Mouse (Mus musculus) macrophage (primary cell): Measurements from ENCODE around the gene Tfcp2l1. TPM values are rescaled to one million over a fixed set of nuclear protein-coding genes. Genes with fewer than 3 reads are reported as not detected.

Source experiments
- H3K27ac ChIP-seq: fragments of 350-480 bp; formaldehyde crosslinking; 2 replicates; pipeline ENCODE4 v1.9.0; 2021
- H3K36me3 ChIP-seq: fragments of 350-480 bp; formaldehyde crosslinking; 2 replicates; pipeline ENCODE4 v1.9.0; 2021; ENCODE audit errors: inconsistent target
- H3K4me3 ChIP-seq: fragments of 350-480 bp; formaldehyde crosslinking; 2 replicates; pipeline ENCODE4 v1.9.0; 2021; ENCODE audit errors: inconsistent target
- H3K79me2 ChIP-seq: fragments of 350-480 bp; formaldehyde crosslinking; 2 replicates; pipeline ENCODE4 v1.9.0; 2021; ENCODE audit errors: inconsistent target
- WGBS: methylation state at CpG from one replicate; pipeline ENCODE4 v1.1.7; 2026; ENCODE audit warnings: inconsistent platforms; ENCODE audit not compliant: missing documents; 5-methylcytosine and 5-hydroxymethylcytosine counted together
- polyA plus RNA-seq: library from polyadenylated mRNA; stranded (reverse); fragments of 250-400 nt; gene quantifications from 3 replicates; pipeline ENCODE4 v1.2.4, GENCODE M21; 2018; ENCODE audit warnings: inconsistent platforms

The Tfcp2l1 gene
- polyA plus RNA-seq, 1 experiment from 2014 or later = 0.03 TPM

DNA sequence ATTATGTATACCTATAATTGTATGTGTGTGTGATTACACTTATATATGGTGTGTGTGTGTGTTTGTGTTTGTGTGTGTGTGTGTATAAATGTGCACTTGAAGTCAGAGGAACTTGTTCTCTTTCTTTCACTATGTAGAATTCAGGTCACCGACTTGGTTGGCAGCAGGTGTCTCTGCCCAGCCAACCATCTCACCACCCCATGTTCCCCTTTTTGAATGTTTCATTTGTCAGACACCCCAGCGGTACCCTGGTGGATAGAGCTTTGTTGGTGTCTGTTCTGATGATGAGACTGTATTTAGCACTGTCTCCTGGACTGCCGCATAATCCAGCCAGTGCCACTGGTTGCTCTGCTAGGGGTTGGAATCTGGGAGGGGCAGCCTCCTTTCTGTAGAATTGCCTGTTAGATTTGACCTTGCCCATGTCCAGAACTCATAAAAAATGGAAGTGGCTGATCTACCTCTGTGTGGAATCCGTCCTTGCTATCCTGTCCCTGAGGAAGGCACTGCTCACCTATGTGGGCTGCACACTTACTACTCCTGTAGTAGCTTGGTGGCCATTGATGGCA lies 5.8 kb downstream of the Tfcp2l1 start:
- Histone ChIP-seq H3K79me2 (no peaks in the 10 kb centered on the region), H3K27ac (no peak overlapping the region), H3K4me3 (no peak overlapping the region), H3K36me3 (no peaks in the 10 kb centered on the region)
- 50% methylated on average over 4 of the region's 4 CpGs for WGBS

DNA sequence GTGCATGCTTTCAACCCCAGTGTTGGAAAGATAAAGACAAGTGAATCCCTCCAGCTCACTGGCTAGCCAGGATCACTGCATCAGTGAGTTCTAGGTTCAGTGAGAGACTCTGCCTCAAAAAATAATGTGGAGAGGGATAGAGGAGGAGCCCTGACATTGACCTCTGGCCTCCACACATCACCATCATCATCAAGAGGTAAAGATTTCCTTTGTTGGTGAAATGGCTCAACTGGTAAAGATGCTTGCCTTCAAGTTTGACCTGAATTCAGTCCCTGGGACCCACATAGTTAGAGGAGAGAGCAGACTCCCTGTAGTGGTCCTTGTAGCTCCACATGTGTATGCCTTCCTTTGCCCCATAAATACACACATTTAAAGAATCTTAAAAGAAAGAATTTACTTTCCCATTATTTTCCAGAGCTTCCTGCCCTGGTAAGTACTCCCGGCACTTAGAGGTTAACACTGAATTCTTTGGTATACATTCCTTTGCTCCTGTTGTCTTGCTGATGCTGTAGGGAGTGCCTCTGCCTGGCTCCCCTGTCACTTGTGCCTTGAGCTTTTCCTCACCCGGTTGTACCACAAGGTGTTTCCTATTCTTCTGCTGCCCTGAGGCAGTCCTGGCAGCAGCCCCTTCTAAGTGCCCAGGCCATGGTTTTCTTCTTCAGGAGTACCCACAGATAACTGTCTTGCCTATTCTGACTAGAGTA lies 14.7 kb downstream of the Tfcp2l1 start:
- Histone ChIP-seq H3K4me3 (no peak overlapping the region), H3K36me3 (no peaks in the 10 kb centered on the region), H3K27ac (no peak overlapping the region), H3K79me2 (no peaks in the 10 kb centered on the region)
- 92% methylated on average over 2 of the region's 2 CpGs for WGBS

DNA sequence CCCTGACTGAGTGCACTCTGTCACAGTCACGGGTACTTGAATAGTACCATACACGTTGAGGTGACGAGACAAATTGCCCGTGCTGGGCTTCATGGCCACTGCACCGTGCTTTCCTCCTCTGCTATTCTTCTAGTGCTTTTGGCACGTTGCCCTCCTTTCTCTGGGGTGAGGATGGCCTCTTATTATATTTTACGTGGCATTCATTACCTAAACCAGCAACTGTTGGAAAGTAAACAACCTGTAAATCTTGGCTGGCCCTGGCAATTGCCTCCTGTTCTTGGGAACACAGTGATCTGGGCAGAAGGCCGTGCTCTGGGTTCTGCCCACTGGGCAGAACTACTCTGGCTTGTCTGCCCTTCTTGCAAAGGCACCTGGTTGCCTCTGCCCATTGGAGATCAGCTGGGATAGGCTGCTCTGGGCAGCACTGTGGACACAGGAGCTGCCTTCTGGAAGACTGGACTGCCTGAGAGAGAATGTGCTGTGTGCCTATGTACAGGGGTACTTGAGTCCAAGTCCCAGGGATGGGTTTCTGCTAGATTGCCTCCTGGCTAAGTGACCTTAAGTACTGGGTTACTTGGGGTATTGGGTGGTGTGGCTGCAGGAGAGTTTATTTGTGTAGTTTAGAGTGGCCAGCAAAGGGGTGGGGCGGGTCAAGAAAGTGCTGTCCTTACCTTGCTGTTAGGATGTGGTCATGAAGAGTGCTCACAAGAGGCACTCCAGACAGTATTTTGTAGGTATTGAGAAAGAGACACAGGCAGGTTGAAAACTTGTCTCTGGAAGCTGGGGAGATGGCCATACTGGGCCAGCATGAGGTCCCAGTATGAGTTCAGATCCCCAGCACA lies 15.6 kb downstream of the Tfcp2l1 start:
- Histone ChIP-seq H3K27ac (no peak overlapping the region), H3K36me3 (no peaks in the 10 kb centered on the region), H3K4me3 (no peak overlapping the region), H3K79me2 (no peaks in the 10 kb centered on the region)
- whole genome bisulfite sequencing = 88% methylated on average over 9 of the region's 9 CpGs

DNA sequence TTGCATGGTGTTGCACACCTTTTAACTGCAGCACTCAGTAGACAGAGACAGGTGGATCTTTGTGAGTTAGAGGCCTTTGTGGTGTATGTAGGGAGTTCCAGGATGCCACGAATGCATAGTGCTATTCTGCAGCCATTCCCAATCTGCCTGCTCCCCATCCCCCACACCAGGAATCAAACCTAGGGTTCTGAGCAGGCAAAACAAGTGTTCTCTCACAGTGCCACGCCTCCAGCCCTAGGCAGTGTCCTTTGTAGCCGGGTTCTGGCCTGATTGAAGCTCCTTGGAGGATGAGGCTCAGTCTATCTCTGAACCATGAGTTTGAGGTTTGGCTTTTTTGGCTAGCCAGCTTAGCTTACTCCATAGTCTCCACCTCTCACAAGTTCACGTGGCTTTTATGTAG lies 18.0 kb downstream of the Tfcp2l1 start:
- H3K36me3 ChIP-seq = no peaks in the 10 kb centered on the region
- WGBS = 82% methylated on average over 4 of the region's 4 CpGs
- H3K79me2 ChIP-seq = no peaks in the 10 kb centered on the region
- no peak overlapping the region for H3K27ac ChIP-seq
- H3K4me3 ChIP-seq = no peak overlapping the region

DNA sequence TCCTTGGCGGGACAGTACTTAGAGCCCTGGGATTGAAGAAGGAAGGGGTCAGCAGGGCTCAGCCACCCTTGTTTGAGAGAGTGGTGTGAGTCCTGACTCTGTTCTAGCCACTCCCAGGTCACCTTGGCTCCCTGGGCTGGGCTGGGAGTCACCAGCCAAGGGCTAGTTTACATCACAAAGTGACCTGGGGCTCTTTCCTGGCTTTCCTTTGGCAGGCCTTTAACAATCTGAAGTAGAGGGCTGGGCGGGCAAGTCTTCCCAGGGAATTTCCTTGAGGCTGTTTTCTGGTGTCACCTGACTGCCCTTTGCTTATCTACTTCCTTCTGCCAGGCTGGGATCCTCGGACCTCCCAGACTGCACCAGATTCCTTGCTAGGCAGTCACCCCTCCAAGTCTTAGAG lies 20.3 kb downstream of the Tfcp2l1 start:
- WGBS = 63% methylated on average over 3 of the region's 3 CpGs

DNA sequence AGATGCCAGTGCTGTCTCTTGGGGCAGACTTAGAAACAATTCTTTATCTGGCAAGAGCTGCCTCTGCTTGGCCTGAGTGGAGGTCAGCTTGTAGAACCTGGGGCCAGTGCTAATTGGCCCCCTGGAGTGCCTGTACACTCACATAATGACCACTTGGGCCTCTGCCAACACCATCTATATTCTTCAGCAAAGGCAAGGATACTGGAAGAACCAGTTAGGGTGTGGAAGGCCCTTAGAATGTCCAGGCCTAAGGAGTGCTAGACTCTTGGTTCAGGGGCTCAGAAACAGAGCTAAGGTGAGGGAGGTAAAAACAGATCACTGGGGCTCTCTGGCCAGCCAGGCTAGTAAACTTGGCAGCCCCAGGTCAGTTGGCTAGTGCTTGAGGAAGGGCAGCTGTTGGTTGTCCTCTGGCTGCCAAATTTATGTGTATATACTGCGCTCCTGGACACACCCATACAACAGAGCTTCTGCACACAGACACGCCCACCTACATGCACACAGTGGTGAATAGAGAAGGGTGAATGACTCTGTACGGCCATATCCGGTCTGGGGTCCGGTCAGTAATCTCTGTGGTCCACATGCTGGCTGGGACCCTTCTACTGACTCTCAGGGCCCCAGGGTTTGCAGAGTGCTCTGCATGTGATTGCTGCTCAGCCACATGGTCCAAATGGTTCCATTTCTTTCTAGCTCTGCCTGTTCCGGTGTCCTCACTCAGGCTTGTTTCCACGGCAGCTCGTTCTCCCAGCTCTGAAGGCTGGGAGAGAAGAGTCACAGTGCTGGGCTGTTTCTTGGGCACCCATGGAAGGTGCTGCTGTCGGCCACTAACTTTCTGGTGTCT lies 22.4 kb downstream of the Tfcp2l1 start:
- Histone ChIP-seq H3K79me2 (no peaks in the 10 kb centered on the region), H3K4me3 (no peak overlapping the region), H3K36me3 (no peaks in the 10 kb centered on the region), H3K27ac (no peak overlapping the region)
- WGBS = 86% methylated on average over 9 of the region's 9 CpGs

More for the DNA sequence above, 20.3 kb downstream of the Tfcp2l1 start:
- Histone ChIP-seq H3K27ac (no peak overlapping the region), H3K36me3 (no peaks in the 10 kb centered on the region), H3K79me2 (no peaks in the 10 kb centered on the region), H3K4me3 (no peak overlapping the region)

DNA sequence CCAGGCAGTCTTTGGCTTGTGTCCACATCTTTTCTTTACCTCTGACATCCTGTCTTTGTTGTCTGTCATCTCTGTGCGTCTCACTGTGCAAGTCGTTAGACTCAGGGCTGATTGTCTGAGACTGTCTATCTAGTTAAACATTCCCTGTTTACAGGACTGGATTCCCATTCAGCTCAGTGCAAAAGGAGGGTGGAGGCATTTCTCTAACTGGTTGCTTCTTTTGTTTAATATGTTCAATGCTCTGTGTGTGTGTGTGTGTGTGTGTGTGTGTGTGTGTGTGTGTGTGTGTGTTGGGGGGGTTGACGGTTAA lies 23.0 kb downstream of the Tfcp2l1 start:
- 76% methylated on average over 2 of the region's 3 CpGs for WGBS
- no peaks in the 10 kb centered on the region for H3K36me3 ChIP-seq
- H3K27ac ChIP-seq = no peak overlapping the region
- no peaks in the 10 kb centered on the region for H3K79me2 ChIP-seq
- no peak overlapping the region for H3K4me3 ChIP-seq

DNA sequence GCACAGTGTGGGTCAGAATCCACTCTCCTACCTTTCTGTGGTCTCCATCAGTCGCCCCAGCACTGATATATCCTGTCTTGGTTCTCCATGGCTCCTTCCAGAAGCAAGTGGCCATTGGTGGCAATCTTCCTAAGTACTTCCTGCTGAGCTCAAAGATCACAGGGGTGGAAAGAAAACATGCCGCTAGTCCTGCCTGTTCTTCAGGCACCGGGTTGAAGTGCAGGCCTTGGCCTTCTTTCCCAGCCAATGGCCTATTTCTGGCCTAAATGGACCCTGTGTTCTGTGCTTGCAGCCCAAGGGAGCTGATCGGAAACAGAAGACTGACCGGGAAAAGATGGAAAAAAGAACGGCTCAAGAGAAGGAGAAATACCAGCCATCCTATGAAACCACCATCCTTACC lies 31.0 kb downstream of the Tfcp2l1 start:
- Histone ChIP-seq H3K36me3 (no peaks in the 10 kb centered on the region), H3K79me2 (no peaks in the 10 kb centered on the region), H3K27ac (no peak overlapping the region), H3K4me3 (no peak overlapping the region)
- WGBS = 89% methylated on average over 6 of the region's 6 CpGs

DNA sequence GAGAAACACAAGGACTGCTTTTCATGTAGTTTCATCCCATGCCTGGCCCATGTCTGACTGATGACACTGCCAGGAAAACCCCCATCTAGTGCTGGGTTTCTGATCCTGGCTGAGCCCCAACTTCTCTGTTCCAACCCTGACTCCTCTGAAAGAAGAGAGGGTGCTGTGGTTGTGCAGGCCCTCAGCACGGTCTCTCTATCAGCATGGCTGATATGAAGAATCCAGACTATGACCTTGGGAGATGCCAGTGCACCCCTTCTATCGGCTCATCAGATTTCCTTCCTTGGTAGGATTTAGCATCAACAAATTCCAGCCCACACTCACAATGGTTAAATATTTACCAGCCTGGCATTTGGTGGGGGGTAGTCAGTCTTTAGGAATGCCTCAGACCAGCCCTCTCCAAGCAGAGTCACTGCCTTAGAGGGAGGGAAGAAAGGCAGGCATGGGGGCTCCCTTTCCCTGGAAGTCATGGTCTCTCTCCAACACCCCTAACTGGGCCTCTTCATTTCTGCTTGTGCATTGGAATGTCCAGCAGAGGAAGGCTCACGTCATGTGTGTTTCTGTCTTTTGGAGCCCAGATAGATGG lies 33.2 kb downstream of the Tfcp2l1 start:
- H3K4me3 ChIP-seq = no peak overlapping the region
- 83% methylated on average over 3 of the region's 3 CpGs for WGBS
- H3K79me2 ChIP-seq = no peaks in the 10 kb centered on the region
- no peaks in the 10 kb centered on the region for H3K36me3 ChIP-seq
- no peak overlapping the region for H3K27ac ChIP-seq

DNA sequence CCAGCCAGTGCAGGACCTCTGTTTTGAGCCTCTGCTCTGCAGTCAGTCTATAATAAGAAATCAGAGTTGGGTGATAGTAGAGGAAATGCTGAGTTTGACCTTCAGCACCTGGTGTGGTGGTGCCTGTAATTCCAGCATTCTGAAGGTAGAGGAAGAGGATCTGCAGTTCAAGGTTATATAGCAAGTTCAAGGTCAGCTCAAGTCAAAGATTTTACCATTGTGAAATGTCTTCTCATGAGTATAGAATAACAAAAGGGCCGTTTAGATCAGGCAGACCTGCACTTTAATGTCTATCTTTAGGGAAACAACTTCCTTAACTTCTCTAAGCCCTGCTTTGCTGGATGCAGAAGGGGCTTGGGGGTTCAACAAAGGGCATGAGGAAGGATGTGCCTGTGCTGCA lies 35.3 kb downstream of the Tfcp2l1 start:
- H3K79me2 ChIP-seq = no peaks in the 10 kb centered on the region
- 14% methylated on average over 1 of the region's 1 CpGs for WGBS
- H3K4me3 ChIP-seq = no peak overlapping the region
- H3K36me3 ChIP-seq = no peaks in the 10 kb centered on the region
- no peak overlapping the region for H3K27ac ChIP-seq

DNA sequence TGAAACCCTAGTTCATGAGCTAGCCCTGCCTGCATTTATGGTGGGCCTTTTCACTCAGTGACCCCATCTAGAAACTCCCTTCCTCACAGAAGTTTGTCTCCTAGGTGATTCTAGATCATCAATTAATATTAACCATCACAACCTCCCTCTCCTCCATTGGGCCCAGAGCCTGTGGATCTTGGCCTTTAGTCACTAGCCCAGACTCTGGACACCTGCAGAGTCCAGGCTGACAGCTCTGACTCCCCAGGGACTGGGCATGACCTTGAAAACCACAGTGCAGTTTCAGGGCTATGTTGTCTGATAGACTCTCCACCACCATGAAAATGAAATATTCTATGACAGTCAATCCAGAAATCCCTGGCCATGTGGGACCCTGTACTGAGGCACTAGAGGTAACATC lies 39.8 kb downstream of the Tfcp2l1 start:
- H3K79me2 ChIP-seq = no peaks in the 10 kb centered on the region
- no peaks in the 10 kb centered on the region for H3K36me3 ChIP-seq
- H3K27ac ChIP-seq = no peak overlapping the region
- H3K4me3 ChIP-seq = no peak overlapping the region

DNA sequence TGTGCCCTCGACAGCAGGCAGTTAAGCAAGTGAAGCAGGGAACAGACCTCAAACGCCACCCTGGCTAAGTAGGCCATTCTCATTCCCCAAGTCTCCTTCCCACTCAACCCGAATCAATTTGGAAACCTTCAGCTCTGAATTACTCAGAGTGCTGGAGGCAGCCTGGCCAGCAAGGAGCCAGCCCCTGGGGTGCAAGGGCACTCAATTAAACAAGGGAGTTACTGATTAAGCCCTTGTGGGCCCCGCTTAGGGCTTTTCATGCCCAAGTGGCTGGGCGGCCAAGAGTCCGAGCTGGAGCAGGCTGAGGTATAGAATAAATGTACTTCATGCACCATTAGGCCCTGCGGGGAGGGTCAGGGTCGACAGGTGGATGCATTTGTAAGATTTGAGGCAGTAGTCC lies 44.5 kb downstream of the Tfcp2l1 start:
- H3K79me2 ChIP-seq = no peaks in the 10 kb centered on the region
- H3K36me3 ChIP-seq = no peaks in the 10 kb centered on the region
- H3K4me3 ChIP-seq = no peak overlapping the region
- H3K27ac ChIP-seq = no peak overlapping the region
- WGBS = 85% methylated on average over 6 of the region's 8 CpGs

DNA sequence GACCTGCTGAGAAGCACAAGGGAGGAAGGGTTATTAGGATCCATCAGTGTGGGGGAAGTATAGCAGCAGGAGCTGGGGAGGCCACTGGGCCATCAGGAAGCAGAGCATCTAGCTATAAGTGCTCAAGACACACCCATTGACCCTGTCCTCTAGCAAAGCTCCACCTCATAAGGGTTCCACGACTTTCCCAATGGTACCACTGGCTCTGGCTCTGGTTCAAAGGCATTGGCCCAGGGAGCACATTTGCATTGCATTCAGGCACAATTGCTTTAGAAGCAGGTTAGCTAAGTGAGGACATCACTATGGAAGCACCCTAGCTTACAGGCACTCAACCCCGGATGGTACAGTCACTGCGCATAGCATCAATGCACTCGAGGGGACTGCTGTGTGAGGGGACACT lies 46.4 kb downstream of the Tfcp2l1 start:
- Histone ChIP-seq H3K79me2 (no peaks in the 10 kb centered on the region), H3K27ac (no peak overlapping the region), H3K36me3 (no peaks in the 10 kb centered on the region), H3K4me3 (no peak overlapping the region)
- 79% methylated on average over 4 of the region's 4 CpGs for WGBS

DNA sequence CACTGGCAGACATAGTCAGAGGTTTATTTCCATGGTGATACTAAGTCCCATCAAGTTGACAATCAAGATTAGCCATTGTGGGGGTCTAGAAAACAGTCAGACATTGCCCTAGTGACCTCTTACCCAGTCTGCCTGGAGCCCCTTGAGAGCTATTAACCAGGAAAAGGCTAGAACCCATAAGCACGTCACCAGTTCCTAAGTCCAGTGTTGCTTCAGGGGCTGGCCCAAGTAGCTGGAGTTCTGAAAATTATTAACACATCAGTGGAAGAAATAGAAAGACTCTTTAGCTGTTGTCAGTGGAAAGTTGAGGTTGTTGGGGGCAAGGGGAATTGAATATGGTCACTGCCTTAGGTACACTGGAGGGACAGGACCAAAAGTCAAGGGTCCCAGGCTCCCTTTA lies 54.2 kb downstream of the Tfcp2l1 start:
- H3K79me2 ChIP-seq = no peaks in the 10 kb centered on the region
- H3K4me3 ChIP-seq = no peak overlapping the region
- no peaks in the 10 kb centered on the region for H3K36me3 ChIP-seq
- H3K27ac ChIP-seq = no peak overlapping the region
- WGBS = 100% methylated on average over 1 of the region's 1 CpGs
